Mouse (Mus musculus) olfactory bulb, adult 2 months (tissue): ENCODE data around the gene Fis1.

Source experiments
- CTCF ChIP-seq: fragments of 200-500 bp; IDR thresholded peaks from 2 replicates; pipeline ENCODE4 v1.5.1; 2012; ENCODE audit warnings: low read depth, mild to moderate bottlenecking, low read length, moderate library complexity; ENCODE audit not compliant: insufficient read depth
- POLR2A ChIP-seq: fragments of 200-500 bp; IDR thresholded peaks from 2 replicates; pipeline ENCODE4 v1.6.1; 2012; ENCODE audit warnings: mild to moderate bottlenecking, low read depth, low read length, moderate library complexity; ENCODE audit not compliant: insufficient read depth

GRCm38 (mm10) chr5:136943382-136943781 lies 9.7 kb upstream of the Fis1 start:
- no peak for TF ChIP-seq CTCF
- TF ChIP-seq POLR2A = no peak
